Mouse (Mus musculus) megakaryocyte, embryonic 14.5 days (primary cell): ENCODE data around the gene Polr1d.

Source experiments
- FLI1 ChIP-seq: IDR thresholded peaks from 2 replicates; pipeline ENCODE4 v1.6.1; 2012; ENCODE audit warnings: low read length, inconsistent platforms, mixed read lengths
- GATA1 ChIP-seq: IDR thresholded peaks from 3 replicates; pipeline ENCODE4 v1.6.1; 2012; ENCODE audit warnings: mixed read lengths, low read length, inconsistent platforms, borderline replicate concordance

DNA sequence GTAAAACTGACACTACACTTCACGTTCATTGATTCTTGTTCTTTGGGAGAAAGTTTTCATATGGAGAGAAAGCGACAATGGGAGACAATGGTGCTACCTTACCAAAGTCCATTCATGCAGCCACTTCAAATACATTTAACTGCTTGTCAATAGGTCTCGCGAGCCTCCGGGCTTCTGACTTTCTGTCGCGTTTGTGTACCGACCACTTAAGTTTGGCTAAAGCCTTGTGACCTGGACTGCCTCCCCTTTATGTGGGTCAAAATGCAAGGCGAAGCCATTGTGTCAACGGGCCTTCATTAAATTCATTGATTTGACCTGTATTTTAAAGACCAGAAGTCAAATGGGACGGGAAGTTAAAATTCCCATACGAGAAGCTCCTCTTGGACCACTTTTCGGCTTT, 59.1 kb downstream of the Polr1d start:
- no peak for TF ChIP-seq GATA1
- TF ChIP-seq FLI1, result no peak
